Mouse (Mus musculus): ENCODE data around the gene Syne1. TPM values are rescaled to one million over a fixed set of nuclear protein-coding genes. Genes with fewer than 3 reads are reported as not detected.

The Syne1 gene
- total and polyA plus RNA-seq, 3 experiments: 5.3 to 6.8 TPM; not detected in 1

DNA sequence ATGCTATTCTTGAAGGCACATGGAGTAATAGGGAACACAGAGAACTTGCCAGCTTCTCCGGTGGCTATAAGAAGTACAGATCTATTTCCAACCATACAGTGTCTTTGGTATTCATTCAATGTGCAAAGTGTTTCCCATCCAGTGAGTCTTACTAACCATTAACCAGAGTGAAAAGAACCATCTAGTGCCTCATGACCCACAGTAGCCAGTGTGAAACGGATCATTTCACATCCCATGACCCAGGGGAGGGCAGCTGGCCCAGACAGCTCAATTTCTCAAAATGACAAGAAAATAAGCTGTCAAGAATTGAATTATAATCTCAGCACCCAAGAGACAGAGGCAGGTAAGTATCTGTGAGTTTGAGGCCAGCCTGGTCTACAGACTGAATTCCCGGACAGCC lies 315.1 kb downstream of the Syne1 start:
- Histone ChIP-seq H3K27ac (ENCODE audit: control insufficient read depth, low read depth, low read length) (no peak overlapping the region), H3K9me3 (replicated peaks; ENCODE audit: insufficient read depth, low read length) (no peaks in the 10 kb centered on the region), H3K79me2 (ENCODE audit: control insufficient read depth, insufficient read depth, low read length, poor library complexity) (no peaks in the 10 kb centered on the region), H3K9ac (ENCODE audit: control insufficient read depth, low read depth, low read length, poor library complexity, severe bottlenecking) (no peak overlapping the region), H3K36me3 (ENCODE audit: control insufficient read depth in 1 of 2, insufficient read depth in 2 of 2, low read length in 2 of 2) (no peaks in the 10 kb centered on the region), H3K4me3 (ENCODE audit: control insufficient read depth in 1 of 2, insufficient read depth in 1 of 2, low read depth in 2 of 2, low read length in 2 of 2) (no peak overlapping the region), H3K4me1 (ENCODE audit: control insufficient read depth in 1 of 2, insufficient read depth in 2 of 2, low read length in 2 of 2) (no peaks in the 10 kb centered on the region), H3K27me3 (ENCODE audit: control insufficient read depth in 1 of 2, insufficient read depth in 2 of 2, low read length in 2 of 2) (peaks cover 0 to 3% of the 10 kb centered on the region in 2 experiments; a peak in 1 of 4 replicates)
- DNase-seq (ENCODE audit: low read depth, low spot score): no peak
- TF ChIP-seq ZC3H11A (IDR thresholded peaks at IDR 0.05; ENCODE audit: low read depth, low read length): no peak
- no peak for TF ChIP-seq SMC3 (IDR thresholded peaks at IDR 0.05; ENCODE audit: low read depth, low read length)
- no peak for TF ChIP-seq UBTF (IDR thresholded peaks at IDR 0.05; ENCODE audit: borderline replicate concordance, insufficient read depth, low read depth, low read length)
- no peak for TF ChIP-seq CHD2 (IDR thresholded peaks at IDR 0.05; ENCODE audit: low read length)
- no peak for TF ChIP-seq GABPA (IDR thresholded peaks at IDR 0.05; ENCODE audit: low read depth, low read length)
- TF ChIP-seq ZKSCAN1 (IDR thresholded peaks at IDR 0.05; ENCODE audit: low read depth, low read length): no peak
- no peak for TF ChIP-seq MYB (IDR thresholded peaks at IDR 0.05; ENCODE audit: low read depth, low read length)
- no peak for TF ChIP-seq NELFE (IDR thresholded peaks at IDR 0.05; ENCODE audit: low read depth, low read length)
- TF ChIP-seq TCF12 (IDR thresholded peaks at IDR 0.05; ENCODE audit: low read depth, low read length): no peak
- TF ChIP-seq MAZ (IDR thresholded peaks at IDR 0.05; ENCODE audit: low read depth, low read length): no peak
- no peak for TF ChIP-seq MEF2A (IDR thresholded peaks at IDR 0.05; ENCODE audit: extremely low read depth, insufficient replicate concordance, low read depth, low read length, poor library complexity, severe bottlenecking)
- TF ChIP-seq HCFC1 (IDR thresholded peaks at IDR 0.05; ENCODE audit: low read depth, low read length): no peak
- TF ChIP-seq MAX (IDR thresholded peaks at IDR 0.05; ENCODE audit: low read length): no peak
- no peak for TF ChIP-seq CTCF (IDR thresholded peaks at IDR 0.05 in 2 of 3, conservative IDR thresholded peaks at IDR 0.05 in 1 of 3; ENCODE audit: control insufficient read depth in 1 of 3, insufficient read depth in 1 of 3, low read depth in 2 of 3, low read length in 3 of 3, poor library complexity in 1 of 3, severe bottlenecking in 1 of 3)
- TF ChIP-seq USF1 (IDR thresholded peaks at IDR 0.05; ENCODE audit: low read depth, low read length): no peak

DNA sequence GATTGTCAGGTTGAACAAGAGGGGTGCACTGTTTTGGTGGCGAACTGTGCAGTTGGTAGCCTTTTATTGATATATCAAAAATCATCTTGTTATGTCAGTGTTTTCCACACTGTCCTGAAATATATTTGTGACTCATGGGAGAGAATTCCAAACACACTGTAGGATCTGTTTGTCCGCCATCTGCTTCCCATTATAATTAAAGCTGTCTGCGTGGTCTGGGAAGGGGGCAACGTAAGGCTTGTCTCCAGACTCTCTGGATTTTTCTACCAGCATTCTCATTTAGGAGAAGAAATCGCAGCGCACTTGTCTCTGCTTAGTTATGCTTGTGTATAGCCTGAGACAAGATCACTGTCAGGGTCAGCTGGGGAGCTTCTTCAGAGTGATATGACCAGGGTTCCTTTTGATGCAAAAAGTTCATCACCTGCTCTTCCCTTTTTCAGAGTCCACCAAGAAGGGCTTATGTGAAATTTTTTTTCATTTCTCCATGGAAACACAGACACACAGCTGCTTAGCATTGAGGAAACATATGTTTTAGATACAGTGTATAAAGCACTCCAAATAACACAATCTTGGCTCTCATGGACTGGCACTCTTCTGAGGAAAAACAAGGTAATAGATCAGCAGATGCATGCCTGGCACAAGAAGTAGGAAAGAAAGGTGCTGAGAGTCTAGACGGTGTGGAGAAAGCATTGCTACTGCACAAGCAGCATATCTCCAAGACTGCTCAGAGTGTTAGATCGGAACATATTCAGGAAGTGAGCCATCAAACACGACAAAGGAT lies 316.4 kb downstream of the Syne1 start:
- Histone ChIP-seq H3K9ac (ENCODE audit: control insufficient read depth, low read depth, low read length, poor library complexity, severe bottlenecking) (no peak overlapping the region), H3K27ac (ENCODE audit: control insufficient read depth, low read depth, low read length) (no peak overlapping the region), H3K79me2 (ENCODE audit: control insufficient read depth, insufficient read depth, low read length, poor library complexity) (no peaks in the 10 kb centered on the region), H3K4me1 (ENCODE audit: control insufficient read depth in 1 of 2, insufficient read depth in 2 of 2, low read length in 2 of 2) (no peaks in the 10 kb centered on the region), H3K27me3 (ENCODE audit: control insufficient read depth in 1 of 2, insufficient read depth in 2 of 2, low read length in 2 of 2) (peaks cover 0 to 3% of the 10 kb centered on the region in 2 experiments; a peak in 1 of 4 replicates), H3K9me3 (replicated peaks; ENCODE audit: insufficient read depth, low read length) (no peaks in the 10 kb centered on the region), H3K4me3 (ENCODE audit: control insufficient read depth in 1 of 2, insufficient read depth in 1 of 2, low read depth in 2 of 2, low read length in 2 of 2) (no peak overlapping the region), H3K36me3 (ENCODE audit: control insufficient read depth in 1 of 2, insufficient read depth in 2 of 2, low read length in 2 of 2) (no peaks in the 10 kb centered on the region)
- TF ChIP-seq MYC (IDR thresholded peaks at IDR 0.05; ENCODE audit: low read depth, low read length): no peak
- DNase-seq (ENCODE audit: low read depth, low spot score): no peak

Data from MEL (cell line).